Mouse (Mus musculus): Measurements from ENCODE around the gene Cebpg. TPM values are rescaled to one million over a fixed set of nuclear protein-coding genes. Genes with fewer than 3 reads are reported as not detected.

Gene Cebpg
- polyA plus RNA-seq (2014; fragmentation: Illumina TruSeq; extraction: RNeasy Lipid Tissue Mini Kit (QIAGEN cat#74804); ENCODE audit: low read depth, low replicate concordance) = 159 TPM

DNA sequence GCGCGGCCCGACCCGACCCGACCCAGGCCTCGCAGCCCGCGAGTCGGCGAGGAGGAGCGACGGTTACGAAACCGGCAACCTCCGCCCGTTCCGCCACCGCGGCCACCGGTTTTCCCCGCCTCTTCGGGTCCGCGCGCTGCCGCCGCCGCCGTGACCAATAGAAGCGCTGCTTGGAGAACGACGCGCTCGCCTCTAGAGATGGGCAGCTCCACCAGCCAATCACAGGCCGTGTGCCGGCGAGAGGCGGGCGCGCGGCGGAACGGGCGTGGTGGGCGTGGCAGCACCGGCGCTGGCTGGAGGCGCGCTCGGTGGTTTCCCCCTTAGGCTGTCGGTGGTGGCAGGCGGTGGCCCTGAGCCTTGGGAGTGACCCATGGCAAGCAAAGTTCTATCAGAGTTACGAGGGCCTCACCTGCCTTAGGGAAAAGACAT, at the start of gene Cebpg:
Gene Cebpg (minus strand): TSS at position 138 of the 429 bp plus-strand sequence.

Other genes with a start within 250 kb of the Cebpg start
- gene Chst8, start 243.9 kb downstream of the Cebpg start, polyA plus RNA-seq (2014; fragmentation: Illumina TruSeq; extraction: RNeasy Lipid Tissue Mini Kit (QIAGEN cat#74804); ENCODE audit: low read depth, low replicate concordance) = not detected
- 12.0 TPM for gene Pepd, start 144.2 kb downstream of the Cebpg start, polyA plus RNA-seq (2014; fragmentation: Illumina TruSeq; extraction: RNeasy Lipid Tissue Mini Kit (QIAGEN cat#74804); ENCODE audit: low read depth, low replicate concordance)
- gene Cebpa, start 62.7 kb upstream of the Cebpg start, polyA plus RNA-seq (2014; fragmentation: Illumina TruSeq; extraction: RNeasy Lipid Tissue Mini Kit (QIAGEN cat#74804); ENCODE audit: low read depth, low replicate concordance) = 7.3 TPM
- gene Slc7a10, start 129.8 kb upstream of the Cebpg start, polyA plus RNA-seq (2014; fragmentation: Illumina TruSeq; extraction: RNeasy Lipid Tissue Mini Kit (QIAGEN cat#74804); ENCODE audit: low read depth, low replicate concordance) = 0.28 TPM
- 0.32 TPM for gene Lrp3, start 158.9 kb upstream of the Cebpg start, polyA plus RNA-seq (2014; fragmentation: Illumina TruSeq; extraction: RNeasy Lipid Tissue Mini Kit (QIAGEN cat#74804); ENCODE audit: low read depth, low replicate concordance)